Mouse (Mus musculus) intestine, postnatal 0 days (tissue): Measurements from ENCODE around the gene Adh6a. TPM values are rescaled to one million over a fixed set of nuclear protein-coding genes. Genes with fewer than 3 reads are reported as not detected.

Source experiments
- ATAC-seq: fragments of 200-750 bp; cut with Nextera tagmentation; 2 replicates; pipeline ENCODE4 v1.8.0; 2017; ENCODE audit warnings: mild to moderate bottlenecking, moderate TSS enrichment, moderate library complexity
- H3K27ac ChIP-seq: fragments of 300-500 bp; sonication (generic); 2 replicates; pipeline ENCODE4 v1.5.1; 2014; ENCODE audit warnings: mild to moderate bottlenecking, low read depth, low read length, moderate library complexity
- H3K27me3 ChIP-seq: fragments of 300-500 bp; sonication (generic); replicated peaks from 2 replicates; pipeline ENCODE4 v1.6.1; 2014; ENCODE audit warnings: low read length, mixed read lengths; ENCODE audit not compliant: control insufficient read depth, insufficient read depth
- H3K36me3 ChIP-seq: fragments of 300-500 bp; sonication (generic); 2 replicates; pipeline ENCODE4 v1.6.1; 2014; ENCODE audit warnings: mild to moderate bottlenecking, moderate library complexity; ENCODE audit not compliant: control insufficient read depth, insufficient read depth
- H3K4me1 ChIP-seq: fragments of 300-500 bp; sonication (generic); replicated peaks from 2 replicates; pipeline ENCODE4 v1.6.1; 2014; ENCODE audit warnings: antibody characterized with exemption, low read length, mixed read lengths; ENCODE audit not compliant: control insufficient read depth, insufficient read depth
- H3K4me2 ChIP-seq: fragments of 300-500 bp; sonication (generic); replicated peaks from 2 replicates; pipeline ENCODE4 v1.6.1; 2014; ENCODE audit warnings: low read depth, mild to moderate bottlenecking, moderate library complexity
- H3K4me3 ChIP-seq: fragments of 300-500 bp; sonication (generic); 2 replicates; pipeline ENCODE4 v1.5.1; 2014; ENCODE audit warnings: low read depth, low read length
- H3K9ac ChIP-seq: fragments of 300-500 bp; sonication (generic); 2 replicates; pipeline ENCODE4 v1.6.1; 2014; ENCODE audit warnings: mild to moderate bottlenecking, low read depth, low read length
- H3K9me3 ChIP-seq: fragments of 300-500 bp; sonication (generic); 2 replicates; pipeline ENCODE4 v1.6.1; 2016; ENCODE audit warnings: mixed run types; ENCODE audit not compliant: control insufficient read depth
- CTCF ChIP-seq: sonication (generic); IDR thresholded peaks from 2 replicates; pipeline ENCODE4 v1.5.1; 2016; ENCODE audit warnings: low read depth, mild to moderate bottlenecking, control low read depth, antibody characterized with exemption, moderate library complexity
- WGBS: fragments of 180-500 bp; shearing (Covaris S2); extraction: QIAGEN DNeasy Blood & Tissue Kit; methylation state at CpG from one replicate; pipeline ENCODE4 v1.1.7; 2014; 5-methylcytosine and 5-hydroxymethylcytosine counted together
- polyA plus RNA-seq: library from polyadenylated mRNA; unstranded; fragments of >200 nt; fragmentation: Nextera tagmentation; extraction: Ambion mirVana; gene quantifications from 2 replicates; pipeline ENCODE4 v1.2.1, GENCODE M21; 2015

The Adh6a gene
- polyA plus RNA-seq, 1 experiment from 2014 or later: 6.1 TPM

DNA sequence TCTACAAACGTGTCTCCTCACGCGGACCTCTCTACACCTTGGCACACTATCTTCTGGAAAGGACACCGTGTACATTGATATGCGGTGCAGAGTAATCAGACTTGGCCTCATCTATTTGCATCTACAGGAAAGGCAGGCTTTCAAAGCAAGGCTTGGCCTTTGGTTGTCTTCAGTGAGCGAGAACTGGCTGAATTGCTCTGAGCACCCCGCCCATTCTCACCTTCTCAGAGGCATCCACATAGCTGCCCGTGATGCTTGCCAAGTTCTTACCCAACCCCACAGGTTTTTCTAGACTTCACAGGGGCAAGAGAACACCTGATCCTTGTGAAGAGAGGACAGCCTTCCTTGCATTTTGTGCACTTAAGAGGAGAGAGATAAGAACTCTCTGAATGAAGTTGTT is 3.2 kb upstream of the Adh6a start:
- Histone ChIP-seq H3K4me2 (no peak overlapping the region), H3K4me3 (no peak overlapping the region), H3K27me3 (no peaks in the 10 kb centered on the region), H3K27ac (no peak overlapping the region), H3K36me3 (no peaks in the 10 kb centered on the region), H3K9ac (no peak overlapping the region), H3K4me1 (no peaks in the 10 kb centered on the region), H3K9me3 (no peaks in the 10 kb centered on the region)
- no peak for TF ChIP-seq CTCF
- ATAC-seq: no peak
- WGBS: 45% methylated on average over 8 of the region's 8 CpGs

DNA sequence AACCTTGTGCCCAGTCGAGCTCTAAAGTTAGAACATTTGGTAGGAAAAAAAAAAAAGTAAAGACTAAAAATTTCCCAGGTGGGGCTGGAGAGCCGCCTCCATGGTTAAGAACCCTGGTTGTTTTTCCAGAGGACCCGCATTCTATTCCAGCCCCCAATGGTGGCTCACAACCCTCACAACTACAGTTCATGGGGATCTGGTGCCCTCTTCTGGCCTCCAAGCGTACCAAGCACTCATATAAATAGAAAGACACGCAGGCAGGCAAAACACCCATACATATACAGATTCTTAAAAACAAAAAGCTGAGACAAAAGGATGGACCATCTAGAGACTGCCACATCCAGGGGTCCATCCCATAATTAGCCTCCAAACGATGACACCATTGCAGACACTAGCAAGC is 2.1 kb upstream of the Adh6a start:
- 91% methylated on average over 6 of the region's 6 CpGs for WGBS
- ATAC-seq: no peak
- H3K27ac ChIP-seq: no peak overlapping the region

DNA sequence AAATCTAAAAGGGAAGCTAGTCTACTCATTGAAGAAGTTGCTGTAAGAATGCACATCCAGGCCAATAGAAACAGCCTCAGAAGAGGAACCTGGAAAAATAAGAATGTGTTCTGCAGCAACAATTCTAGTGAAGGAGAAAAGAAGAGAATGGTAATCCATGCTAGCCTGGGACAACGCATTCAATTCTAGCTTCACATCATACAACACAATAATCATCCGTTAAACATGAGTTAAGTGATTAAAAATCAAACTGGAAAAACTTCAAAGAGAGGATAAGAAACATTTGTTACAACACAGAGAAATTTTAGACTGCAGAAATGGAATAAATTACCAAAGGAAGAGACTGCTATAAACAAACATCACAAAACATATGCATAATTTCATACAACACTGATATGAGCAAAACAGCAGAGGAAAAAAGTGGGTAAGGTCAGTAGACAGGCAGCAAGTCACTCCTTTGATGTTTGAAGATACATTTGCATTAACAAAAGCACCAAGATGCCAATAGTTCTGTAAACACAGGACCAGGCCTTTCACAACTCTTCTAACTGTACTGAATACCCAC is 3.9 kb downstream of the Adh6a start:
- Histone ChIP-seq H3K4me2 (no peak overlapping the region), H3K27me3 (no peaks in the 10 kb centered on the region), H3K36me3 (no peaks in the 10 kb centered on the region), H3K4me3 (no peak overlapping the region), H3K27ac (no peak overlapping the region), H3K9me3 (no peaks in the 10 kb centered on the region), H3K9ac (no peak overlapping the region), H3K4me1 (no peaks in the 10 kb centered on the region)
- no peak for TF ChIP-seq CTCF
- ATAC-seq: no peak
- WGBS: 85% methylated on average over 2 of the region's 2 CpGs

More for the DNA sequence above, 2.1 kb upstream of the Adh6a start:
- Histone ChIP-seq H3K9ac (no peak overlapping the region), H3K9me3 (no peaks in the 10 kb centered on the region), H3K4me1 (no peaks in the 10 kb centered on the region), H3K27me3 (no peaks in the 10 kb centered on the region), H3K36me3 (no peaks in the 10 kb centered on the region), H3K4me3 (no peak overlapping the region), H3K4me2 (no peak overlapping the region)
- TF ChIP-seq CTCF: peak; percentile 63

DNA sequence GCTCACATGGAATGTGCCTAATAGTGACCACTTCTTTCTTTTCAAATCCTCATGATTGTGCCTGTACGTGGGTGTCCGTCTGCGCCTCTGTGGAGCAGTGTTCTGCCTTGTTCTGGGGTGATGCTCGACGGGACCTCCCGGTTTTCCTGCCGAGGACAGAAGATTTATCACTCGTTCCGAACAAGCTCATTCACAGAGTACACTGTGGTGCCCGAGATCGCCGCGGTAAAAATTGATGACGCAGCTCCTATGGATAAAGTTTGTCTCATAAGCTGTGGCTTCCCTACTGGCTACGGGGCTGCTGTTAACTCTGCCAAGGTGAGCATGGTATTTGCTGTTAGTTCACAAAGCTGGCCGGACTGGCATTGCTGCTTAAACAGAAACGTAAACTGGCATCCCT is 11.9 kb downstream of the Adh6a start:
- no peaks in the 10 kb centered on the region for H3K9me3 ChIP-seq
- H3K27me3 ChIP-seq: no peaks in the 10 kb centered on the region
- no peak overlapping the region for H3K4me2 ChIP-seq
- no peak overlapping the region for H3K27ac ChIP-seq
- WGBS: 95% methylated on average over 17 of the region's 17 CpGs
- H3K4me1 ChIP-seq: no peaks in the 10 kb centered on the region
- H3K4me3 ChIP-seq: no peak overlapping the region
- H3K36me3 ChIP-seq: no peaks in the 10 kb centered on the region
- TF ChIP-seq CTCF: no peak
- no peak overlapping the region for H3K9ac ChIP-seq
- ATAC-seq: no peak

DNA sequence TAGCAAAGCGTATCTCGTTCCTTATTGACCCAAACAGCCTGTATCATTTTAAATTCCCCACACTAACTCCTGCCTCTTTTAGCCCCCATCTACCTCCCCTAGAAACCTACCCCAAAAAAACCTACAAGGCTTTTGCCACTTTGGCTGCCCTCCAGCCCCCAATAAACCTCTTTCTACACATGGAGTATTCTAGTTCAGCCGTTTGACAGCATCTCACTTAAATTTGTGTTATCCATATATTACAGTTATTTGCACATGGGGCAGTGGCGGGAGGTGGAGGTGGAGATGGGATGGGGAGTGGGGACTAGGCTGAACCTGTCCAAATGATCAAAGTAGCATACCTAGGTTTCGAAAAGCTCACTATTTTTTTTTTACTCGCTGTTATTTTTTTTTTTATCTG is 12.4 kb downstream of the Adh6a start:
- no peak for TF ChIP-seq CTCF
- Histone ChIP-seq H3K27ac (no peak overlapping the region), H3K4me2 (no peak overlapping the region), H3K27me3 (no peaks in the 10 kb centered on the region), H3K9ac (no peak overlapping the region), H3K4me1 (no peaks in the 10 kb centered on the region), H3K9me3 (no peaks in the 10 kb centered on the region), H3K4me3 (no peak overlapping the region), H3K36me3 (no peaks in the 10 kb centered on the region)
- no peak for ATAC-seq
- 93% methylated on average over 6 of the region's 6 CpGs for WGBS

DNA sequence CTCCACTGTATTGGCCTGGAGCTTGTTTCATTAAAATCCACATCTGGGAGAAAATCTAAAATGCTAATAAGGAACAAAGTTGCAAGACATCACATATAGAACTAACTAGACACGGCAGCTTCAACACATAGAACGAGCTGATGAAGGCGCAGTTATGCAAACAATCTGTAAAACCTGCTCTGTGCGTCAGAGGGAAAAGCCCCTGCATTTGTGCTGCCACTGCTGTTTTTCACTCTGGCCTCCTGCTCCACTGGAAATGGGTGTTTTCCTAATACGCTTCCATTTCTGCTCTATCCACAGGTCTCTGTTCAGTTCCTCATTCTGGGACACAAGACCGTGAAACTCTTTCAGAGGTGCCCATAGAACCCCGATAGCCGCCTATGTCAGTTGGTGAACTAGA is 20.8 kb downstream of the Adh6a start:
- 71% methylated on average over 8 of the region's 8 CpGs for WGBS
- no peaks in the 10 kb centered on the region for H3K4me1 ChIP-seq
- no peak for TF ChIP-seq CTCF
- no peaks in the 10 kb centered on the region for H3K9me3 ChIP-seq
- H3K4me3 ChIP-seq: no peak overlapping the region
- ATAC-seq: no peak
- H3K27ac ChIP-seq: no peak overlapping the region
- no peak overlapping the region for H3K4me2 ChIP-seq
- no peak overlapping the region for H3K9ac ChIP-seq
- no peaks in the 10 kb centered on the region for H3K36me3 ChIP-seq
- no peaks in the 10 kb centered on the region for H3K27me3 ChIP-seq

DNA sequence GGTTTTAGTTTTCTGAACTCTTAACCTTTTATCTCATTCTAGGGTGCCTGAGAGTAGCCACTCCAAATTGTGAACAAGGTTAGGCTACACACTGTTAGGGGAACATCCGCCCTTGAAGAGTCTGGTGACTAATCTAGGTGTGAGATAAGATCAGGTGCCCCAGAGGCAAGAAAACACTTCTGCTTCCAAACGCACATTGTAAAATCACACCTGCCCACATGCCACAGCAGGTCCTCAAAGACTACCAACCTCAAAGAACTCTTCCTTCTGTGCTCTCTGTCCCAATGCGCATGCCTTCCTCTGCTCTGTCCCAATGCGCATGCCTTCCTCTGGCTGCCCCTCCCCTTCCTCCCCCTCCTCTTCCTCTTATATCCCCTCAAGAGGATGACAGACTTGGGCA is 21.2 kb downstream of the Adh6a start:
- no peaks in the 10 kb centered on the region for H3K9me3 ChIP-seq
- H3K9ac ChIP-seq: no peak overlapping the region
- H3K4me2 ChIP-seq: no peak overlapping the region
- no peak for ATAC-seq
- WGBS: 61% methylated on average over 4 of the region's 4 CpGs
- H3K36me3 ChIP-seq: no peaks in the 10 kb centered on the region
- H3K27ac ChIP-seq: no peak overlapping the region
- no peaks in the 10 kb centered on the region for H3K27me3 ChIP-seq
- no peaks in the 10 kb centered on the region for H3K4me1 ChIP-seq
- H3K4me3 ChIP-seq: no peak overlapping the region
- TF ChIP-seq CTCF: no peak
